Mouse (Mus musculus): ENCODE measurements around the gene Panx2. TPM values are rescaled to one million over a fixed set of nuclear protein-coding genes. Genes with fewer than 3 reads are reported as not detected.

The Panx2 gene
- polyA plus RNA-seq, 1 experiment from 2014 or later, result 0.45 TPM

DNA sequence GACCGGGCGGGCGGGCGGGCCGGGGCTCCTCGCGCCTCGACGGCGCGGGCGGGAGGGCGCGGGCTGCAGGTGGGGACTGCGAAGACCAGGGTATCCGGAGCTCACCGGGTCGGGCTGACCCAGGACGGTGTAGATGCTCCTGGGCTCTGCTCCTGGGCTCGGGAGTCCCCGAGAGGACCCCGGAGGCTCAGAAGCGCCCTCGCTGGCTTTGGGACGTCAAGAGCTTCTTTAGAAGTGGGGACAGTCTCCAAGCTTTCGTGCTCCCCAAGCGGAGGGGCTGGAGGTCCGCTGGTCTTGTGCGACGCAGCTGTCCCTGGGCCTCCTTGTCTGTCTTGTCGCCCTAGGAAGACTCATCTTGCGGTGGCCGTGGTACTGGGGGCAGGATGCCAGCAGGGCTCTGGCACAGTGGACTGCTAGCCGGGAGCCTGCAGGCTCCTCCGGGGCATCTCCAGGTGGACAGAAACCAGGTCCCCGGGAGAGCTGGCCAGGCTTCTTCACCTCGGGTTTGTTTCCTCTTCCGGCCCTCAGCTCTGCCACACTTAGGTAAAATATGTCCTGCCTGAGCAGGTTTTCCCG, 16.7 kb downstream of the Panx2 start:
- Histone ChIP-seq H3K36me3 (peaks cover 2% of the 10 kb centered on the region; the same call in 1 of the 2 replicates), H3K27me3 (no peaks in the 10 kb centered on the region), H3K27ac (peak overlapping the region; percentile 84), H3K9ac (peak overlapping the region; percentile 94), H3K4me3 (peak overlapping the region; percentile 89), H3K4me2 (replicated peaks) (peak overlapping the region; percentile 92), H3K9me3 (no peaks in the 10 kb centered on the region), H3K4me1 (peaks cover 33% of the 10 kb centered on the region)
- WGBS, result under 1% methylated on average over 27 of the region's 39 CpGs
- peak; percentile 62 for ATAC-seq (ENCODE audit: insufficient number of reproducible peaks, insufficient read depth, low FRiP score, low TSS enrichment)

DNA sequence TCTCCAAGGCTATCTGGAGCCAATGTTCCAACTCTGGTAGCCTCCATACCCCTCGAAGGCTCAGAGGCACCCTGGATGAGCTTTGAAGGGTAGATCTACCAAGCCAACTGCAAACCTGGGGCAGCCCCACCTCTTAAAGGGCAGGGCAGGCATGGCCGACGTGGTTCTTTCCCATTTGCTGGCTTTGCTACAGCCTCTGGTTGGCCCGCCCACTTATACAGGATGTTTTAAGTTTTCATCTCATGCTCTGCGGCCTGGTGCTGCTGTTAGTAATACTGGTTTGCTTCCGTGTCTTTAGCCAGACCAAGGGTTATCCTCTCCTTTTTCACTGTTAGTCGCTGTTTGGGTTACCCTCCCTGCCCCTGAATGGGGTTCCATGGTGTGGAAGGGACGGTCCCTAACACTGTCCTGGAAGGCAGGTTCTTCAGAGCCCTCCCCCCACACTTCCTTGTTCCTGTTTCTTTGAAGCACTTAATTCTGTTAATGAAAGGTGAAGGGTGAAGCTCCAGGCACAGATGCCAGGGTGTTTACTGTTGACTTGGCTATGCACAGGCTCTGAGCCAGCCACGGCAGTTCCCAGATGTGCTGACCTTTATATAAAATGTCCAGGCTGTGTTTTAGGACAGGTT, 18.8 kb downstream of the Panx2 start:
- H3K9me3 ChIP-seq, result no peaks in the 10 kb centered on the region
- H3K27ac ChIP-seq, result no peak overlapping the region
- H3K4me1 ChIP-seq, result peaks cover 33% of the 10 kb centered on the region
- H3K9ac ChIP-seq, result no peak overlapping the region
- H3K4me3 ChIP-seq, result no peak overlapping the region
- H3K4me2 ChIP-seq (replicated peaks), result peak overlapping the region; percentile 1; the same call in 1 of the 2 replicates
- H3K36me3 ChIP-seq, result peaks cover 20% of the 10 kb centered on the region
- H3K27me3 ChIP-seq, result no peaks in the 10 kb centered on the region
- WGBS, result 59% methylated on average over 9 of the region's 9 CpGs
- no peak for ATAC-seq (ENCODE audit: insufficient number of reproducible peaks, insufficient read depth, low FRiP score, low TSS enrichment)

DNA sequence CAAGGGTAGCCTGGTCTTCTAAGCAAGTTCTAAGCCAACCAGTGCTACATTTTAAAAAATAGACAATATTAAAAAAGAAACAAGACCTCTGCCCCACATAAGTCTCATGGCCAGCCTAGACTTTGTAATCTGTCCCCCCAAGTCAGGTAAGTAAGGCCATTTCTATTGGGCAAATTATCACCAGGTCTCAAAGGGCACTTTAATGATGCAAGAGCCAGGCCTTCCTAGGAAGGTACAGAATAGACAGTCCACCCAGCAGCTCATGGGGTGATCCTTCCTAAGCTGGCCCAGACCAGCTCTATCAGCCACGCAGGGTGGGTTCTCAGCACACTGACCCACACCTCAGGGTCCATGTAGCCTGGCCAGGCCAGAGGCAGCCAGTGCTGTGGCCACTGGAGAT, 24.4 kb downstream of the Panx2 start:
- H3K36me3 ChIP-seq, result peaks cover 60% of the 10 kb centered on the region
- H3K27ac ChIP-seq, result no peak overlapping the region
- H3K4me2 ChIP-seq (replicated peaks), result no peak overlapping the region
- H3K4me1 ChIP-seq, result peaks cover 6% of the 10 kb centered on the region; the same call in 1 of the 2 replicates
- H3K9ac ChIP-seq, result no peak overlapping the region
- 90% methylated on average over 1 of the region's 1 CpGs for WGBS
- H3K4me3 ChIP-seq, result no peak overlapping the region
- no peaks in the 10 kb centered on the region for H3K9me3 ChIP-seq
- H3K27me3 ChIP-seq, result no peaks in the 10 kb centered on the region
- ATAC-seq (ENCODE audit: insufficient number of reproducible peaks, insufficient read depth, low FRiP score, low TSS enrichment), result no peak

DNA sequence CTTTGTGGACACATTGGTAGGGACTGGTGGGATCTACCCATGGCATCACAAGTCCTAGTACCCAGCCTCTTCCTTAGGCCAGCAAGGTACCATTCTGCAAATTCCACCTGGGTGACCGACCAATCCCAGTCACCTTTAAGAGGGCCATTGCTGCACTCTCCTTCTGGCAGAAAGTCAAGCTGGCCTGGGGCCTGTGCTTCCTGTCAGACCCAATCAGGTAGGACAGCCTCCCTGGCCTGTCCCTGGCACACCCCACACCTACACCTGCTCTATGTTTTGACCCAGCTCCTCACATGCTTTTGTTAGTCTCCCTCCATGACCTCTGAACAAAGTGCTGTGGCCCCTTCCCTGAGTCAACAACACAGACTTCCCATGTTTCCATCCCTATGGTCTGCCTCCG, 25.3 kb downstream of the Panx2 start:
- Histone ChIP-seq H3K4me2 (replicated peaks) (no peak overlapping the region), H3K4me3 (no peak overlapping the region), H3K4me1 (peaks cover 9% of the 10 kb centered on the region), H3K27me3 (no peaks in the 10 kb centered on the region), H3K9ac (no peak overlapping the region), H3K9me3 (no peaks in the 10 kb centered on the region), H3K27ac (no peak overlapping the region), H3K36me3 (peaks cover 60% of the 10 kb centered on the region)
- ATAC-seq (ENCODE audit: insufficient number of reproducible peaks, insufficient read depth, low FRiP score, low TSS enrichment), result no peak
- 93% methylated on average over 2 of the region's 2 CpGs for WGBS

DNA sequence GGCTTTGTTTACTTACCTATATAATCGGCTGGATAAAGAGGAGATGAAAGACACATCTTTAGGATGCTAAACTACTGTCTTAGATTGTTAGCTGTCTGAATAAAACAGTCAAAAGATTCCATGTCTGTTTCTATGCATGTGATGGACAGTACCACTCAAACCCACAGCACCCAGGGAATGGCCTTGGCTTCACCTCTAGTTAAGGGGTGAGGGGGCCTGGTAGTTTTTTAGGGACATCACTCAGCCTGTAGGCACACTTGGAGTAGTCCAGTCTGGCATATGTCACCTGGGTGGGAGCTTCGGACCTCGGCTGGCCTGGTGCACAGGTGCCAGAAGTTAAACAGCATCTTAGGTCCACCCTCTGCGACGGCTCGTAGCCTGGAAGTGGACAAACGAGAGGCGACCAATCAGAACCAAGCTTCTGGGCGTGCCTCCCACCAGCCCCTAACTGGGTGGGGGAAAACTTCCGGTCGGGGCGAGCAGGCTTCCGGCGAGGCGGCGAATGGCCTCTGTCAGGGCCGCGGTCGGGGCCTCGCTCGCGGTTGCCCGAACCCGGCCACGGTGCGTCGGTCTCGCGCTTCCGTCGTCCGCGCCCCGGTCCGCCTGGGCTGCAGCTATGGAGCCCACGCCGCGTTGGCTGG, 29.2 kb downstream of the Panx2 start, which contains the start of gene Selenoo:
Gene Selenoo (plus strand): TSS at position 478 of the 641 bp plus-strand sequence.
- peaks cover 56% of the 10 kb centered on the region for H3K36me3 ChIP-seq

DNA sequence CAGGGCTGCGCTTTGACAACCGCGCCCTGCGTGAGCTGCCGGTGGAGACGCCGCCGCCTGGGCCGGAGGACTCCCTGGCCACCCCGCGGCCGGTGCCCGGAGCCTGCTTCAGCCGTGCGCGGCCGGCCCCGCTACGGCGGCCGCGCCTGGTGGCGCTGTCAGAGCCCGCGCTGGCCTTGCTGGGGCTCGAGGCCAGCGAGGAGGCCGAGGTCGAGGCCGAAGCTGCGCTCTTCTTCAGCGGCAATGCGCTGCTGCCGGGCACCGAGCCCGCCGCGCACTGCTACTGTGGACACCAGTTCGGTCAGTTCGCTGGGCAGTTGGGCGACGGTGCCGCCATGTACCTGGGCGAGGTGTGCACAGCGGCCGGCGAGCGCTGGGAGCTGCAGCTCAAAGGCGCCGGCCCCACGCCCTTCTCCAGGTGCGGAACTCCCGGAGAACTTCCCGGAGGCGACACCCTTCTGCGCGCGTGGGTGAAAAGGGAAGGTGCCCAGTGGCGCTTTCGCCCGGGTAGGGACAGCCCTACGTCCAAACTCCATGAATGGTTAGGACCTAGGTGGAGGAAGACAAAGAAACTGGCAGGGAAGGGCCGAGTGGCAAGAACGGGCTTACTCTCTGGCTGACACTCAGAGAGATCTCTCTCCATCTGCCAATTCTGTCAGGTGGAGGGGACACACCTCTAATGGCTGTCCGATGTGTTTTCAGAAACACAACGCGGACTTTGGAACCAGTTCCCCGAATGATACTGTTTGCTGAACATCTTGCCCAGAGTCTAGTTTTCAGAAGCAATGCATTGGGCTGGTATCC, 29.9 kb downstream of the Panx2 start:
- Histone ChIP-seq H3K4me1 (peaks cover 18% of the 10 kb centered on the region), H3K36me3 (peaks cover 56% of the 10 kb centered on the region), H3K4me3 (peak overlapping the region; percentile 89), H3K27me3 (no peaks in the 10 kb centered on the region), H3K27ac (peak overlapping the region; percentile 70), H3K4me2 (replicated peaks) (peak overlapping the region; percentile 98), H3K9me3 (no peaks in the 10 kb centered on the region), H3K9ac (peak overlapping the region; percentile 92)
- peak; percentile 54 for ATAC-seq (ENCODE audit: insufficient number of reproducible peaks, insufficient read depth, low FRiP score, low TSS enrichment)
- 3% methylated on average over 67 of the region's 68 CpGs for WGBS

More for the DNA sequence above, 29.2 kb downstream of the Panx2 start, which contains the start of gene Selenoo:
- 2% methylated on average over 38 of the region's 38 CpGs for WGBS
- Histone ChIP-seq H3K4me3 (peak within 1 kb of the TSS; percentile 89), H3K4me1 (peaks cover 18% of the 10 kb centered on the region), H3K9ac (peak within 1 kb of the TSS; percentile 92), H3K9me3 (no peaks in the 10 kb centered on the region), H3K4me2 (replicated peaks) (peak within 1 kb of the TSS; percentile 98), H3K27me3 (no peaks in the 10 kb centered on the region), H3K27ac (peak within 1 kb of the TSS; percentile 70)
- ATAC-seq (ENCODE audit: insufficient number of reproducible peaks, insufficient read depth, low FRiP score, low TSS enrichment), result peak; percentile 86

DNA sequence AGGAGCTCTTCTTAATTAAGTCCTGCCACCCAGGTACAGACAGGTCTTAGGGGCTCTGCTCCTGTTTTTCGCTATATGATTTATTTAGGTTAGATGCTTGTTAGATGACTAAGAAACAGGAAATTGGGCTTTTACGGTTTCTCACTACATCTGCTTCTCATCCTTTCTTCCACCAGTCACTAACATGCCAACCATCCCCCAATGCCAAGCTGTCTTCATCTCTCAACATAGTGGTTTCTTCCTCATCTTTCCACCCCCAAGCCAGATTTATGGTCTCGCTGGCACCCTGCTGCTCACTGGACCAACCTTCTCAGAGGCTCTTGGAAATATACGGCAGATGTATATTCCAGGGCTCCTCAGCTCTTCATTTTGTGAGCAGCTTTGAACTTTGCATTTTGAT, 31.1 kb downstream of the Panx2 start:
- peaks cover 18% of the 10 kb centered on the region for H3K4me1 ChIP-seq
- H3K9ac ChIP-seq, result no peak overlapping the region
- no peak overlapping the region for H3K27ac ChIP-seq
- 78% methylated on average over 4 of the region's 4 CpGs for WGBS
- H3K36me3 ChIP-seq, result peaks cover 56% of the 10 kb centered on the region
- H3K27me3 ChIP-seq, result no peaks in the 10 kb centered on the region
- H3K4me3 ChIP-seq, result 0 out of 2 replicates have a peak overlapping the region, but pooled peaks have one; percentile 89
- ATAC-seq (ENCODE audit: insufficient number of reproducible peaks, insufficient read depth, low FRiP score, low TSS enrichment), result no peak
- no peaks in the 10 kb centered on the region for H3K9me3 ChIP-seq
- peak overlapping the region; percentile 98; the same call in 1 of the 2 replicates for H3K4me2 ChIP-seq (replicated peaks)

DNA sequence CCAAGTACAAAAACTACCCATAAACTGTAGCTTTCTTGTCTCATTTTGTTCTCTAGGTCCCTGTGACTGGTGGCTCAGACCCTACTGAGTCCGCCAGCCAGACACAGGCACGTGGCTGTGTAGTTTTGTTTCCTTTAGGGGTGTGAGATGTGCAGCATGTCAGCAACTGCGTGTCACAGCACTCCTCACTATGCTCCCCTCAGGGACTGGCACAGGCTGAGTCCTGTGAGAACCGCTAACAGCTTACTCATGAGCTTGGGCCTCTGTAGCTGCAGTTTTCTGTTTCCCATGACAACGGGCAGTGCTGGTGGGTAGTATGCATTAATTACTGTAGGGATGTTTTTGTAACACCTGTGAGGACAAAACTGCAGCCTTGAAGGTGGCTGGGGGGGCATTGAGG, 32.6 kb downstream of the Panx2 start:
- no peak for ATAC-seq (ENCODE audit: insufficient number of reproducible peaks, insufficient read depth, low FRiP score, low TSS enrichment)
- Histone ChIP-seq H3K4me3 (no peak overlapping the region), H3K27me3 (no peaks in the 10 kb centered on the region), H3K4me1 (peaks cover 18% of the 10 kb centered on the region), H3K4me2 (replicated peaks) (no peak overlapping the region), H3K9me3 (no peaks in the 10 kb centered on the region), H3K27ac (no peak overlapping the region), H3K9ac (no peak overlapping the region), H3K36me3 (peaks cover 56% of the 10 kb centered on the region)
- 83% methylated on average over 5 of the region's 5 CpGs for WGBS

DNA sequence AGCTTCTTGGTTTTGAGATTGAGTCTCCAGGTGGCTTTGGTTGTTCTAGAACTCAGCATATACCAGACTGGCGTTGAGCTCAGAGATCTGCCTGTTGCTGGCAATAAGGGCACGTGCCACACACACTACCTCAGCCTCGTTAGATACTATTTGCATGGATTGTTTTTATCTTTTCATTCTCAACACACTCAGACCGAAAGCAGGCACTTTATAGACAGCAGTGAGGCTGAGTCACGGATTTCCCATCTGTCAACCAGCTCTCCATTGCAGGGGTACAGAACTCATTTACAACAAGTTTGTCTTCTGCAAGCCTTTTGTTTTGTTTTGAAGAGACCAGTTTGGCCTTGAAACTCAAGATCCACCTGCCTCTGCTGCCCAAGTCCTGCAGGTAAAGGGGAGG, 37.9 kb downstream of the Panx2 start:
- peaks cover 97% of the 10 kb centered on the region for H3K36me3 ChIP-seq
- no peaks in the 10 kb centered on the region for H3K4me1 ChIP-seq

DNA sequence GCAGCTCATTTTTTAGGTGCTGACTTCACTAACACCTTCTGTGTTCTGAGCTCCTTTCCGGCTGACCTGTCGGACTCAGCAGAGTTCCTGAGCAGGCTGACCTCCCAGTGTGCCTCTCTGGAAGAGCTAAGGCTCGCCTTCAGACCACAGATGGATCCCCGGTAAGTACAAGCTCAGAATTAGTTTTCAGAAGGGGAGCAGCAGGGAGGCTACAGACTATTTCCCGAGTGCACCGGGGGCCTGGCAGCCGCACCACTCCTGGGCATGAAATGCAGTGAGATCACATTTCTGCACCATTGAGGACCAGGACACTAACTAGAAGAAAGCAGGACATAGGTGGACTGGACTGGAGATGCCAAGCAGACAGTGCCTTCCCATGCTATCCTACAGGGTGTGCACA, 39.1 kb downstream of the Panx2 start:
- peaks cover 98% of the 10 kb centered on the region for H3K36me3 ChIP-seq
- H3K4me1 ChIP-seq, result no peaks in the 10 kb centered on the region
- H3K9me3 ChIP-seq, result no peaks in the 10 kb centered on the region
- ATAC-seq (ENCODE audit: insufficient number of reproducible peaks, insufficient read depth, low FRiP score, low TSS enrichment), result no peak
- 88% methylated on average over 7 of the region's 7 CpGs for WGBS
- H3K9ac ChIP-seq, result no peak overlapping the region
- no peak overlapping the region for H3K27ac ChIP-seq
- no peak overlapping the region for H3K4me2 ChIP-seq (replicated peaks)
- H3K27me3 ChIP-seq, result no peaks in the 10 kb centered on the region
- H3K4me3 ChIP-seq, result no peak overlapping the region

More for the DNA sequence above, 37.9 kb downstream of the Panx2 start:
- no peak overlapping the region for H3K4me3 ChIP-seq
- no peak overlapping the region for H3K9ac ChIP-seq
- H3K27me3 ChIP-seq, result no peaks in the 10 kb centered on the region
- H3K27ac ChIP-seq, result no peak overlapping the region
- WGBS, result 90% methylated on average over 5 of the region's 5 CpGs
- ATAC-seq (ENCODE audit: insufficient number of reproducible peaks, insufficient read depth, low FRiP score, low TSS enrichment), result no peak
- H3K9me3 ChIP-seq, result no peaks in the 10 kb centered on the region
- H3K4me2 ChIP-seq (replicated peaks), result no peak overlapping the region

DNA sequence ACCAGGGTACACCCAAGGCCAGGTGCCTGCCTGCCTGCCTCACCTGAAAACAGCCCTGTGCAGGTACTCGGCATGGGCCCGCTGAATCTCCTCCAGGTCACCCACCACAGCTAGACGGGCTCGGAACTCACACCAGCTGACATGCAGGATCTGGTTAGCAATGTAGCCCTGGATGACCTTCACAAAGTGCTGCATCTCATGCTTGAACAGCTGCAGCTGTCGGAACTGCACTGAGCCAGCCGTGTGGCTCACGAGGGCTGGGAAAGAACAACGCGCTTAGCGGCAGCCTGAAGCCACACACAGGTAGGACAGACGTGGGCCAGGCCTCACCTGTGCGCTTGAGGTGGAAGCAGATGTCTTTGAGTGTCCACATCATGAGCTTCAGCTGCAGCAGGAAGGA, 41.3 kb downstream of the Panx2 start:
- Histone ChIP-seq H3K4me3 (no peak overlapping the region), H3K9ac (no peak overlapping the region), H3K4me2 (replicated peaks) (no peak overlapping the region), H3K27me3 (no peaks in the 10 kb centered on the region), H3K9me3 (no peaks in the 10 kb centered on the region), H3K36me3 (peaks cover 98% of the 10 kb centered on the region), H3K27ac (no peak overlapping the region), H3K4me1 (no peaks in the 10 kb centered on the region)
- no peak for ATAC-seq (ENCODE audit: insufficient number of reproducible peaks, insufficient read depth, low FRiP score, low TSS enrichment)
- WGBS, result 92% methylated on average over 12 of the region's 12 CpGs
